Mouse (Mus musculus) limb, embryonic 14.5 days (tissue): ENCODE data around the gene Fhit. TPM values are rescaled to one million over a fixed set of nuclear protein-coding genes. Genes with fewer than 3 reads are reported as not detected.

ENCODE experiments used
- ATAC-seq: fragments of 200-750 bp; cut with Nextera tagmentation; 2 replicates; pipeline ENCODE4 v1.8.0; 2017; ENCODE audit warnings: low read depth, moderate number of reproducible peaks, moderate TSS enrichment; ENCODE audit not compliant: low FRiP score
- DNase-seq: peaks from one replicate; pipeline ENCODE4 v3.0.0-alpha.2; 2015; ENCODE audit warnings: low spot score
- H3K27ac ChIP-seq: fragments of 300-500 bp; sonication (generic); replicated peaks from 2 replicates; pipeline ENCODE4 v1.5.1; 2014; ENCODE audit warnings: low read depth, mild to moderate bottlenecking, low read length, moderate library complexity, mixed read lengths
- H3K27me3 ChIP-seq: fragments of 300-500 bp; sonication (generic); 2 replicates; pipeline ENCODE4 v1.6.1; 2014; ENCODE audit warnings: low read length, mixed read lengths; ENCODE audit not compliant: control insufficient read depth, insufficient read depth
- H3K36me3 ChIP-seq: fragments of 300-500 bp; sonication (generic); 2 replicates; pipeline ENCODE4 v1.6.1; 2014; ENCODE audit warnings: mild to moderate bottlenecking, low read length, moderate library complexity, mixed read lengths; ENCODE audit not compliant: control insufficient read depth, insufficient read depth
- H3K4me1 ChIP-seq: fragments of 300-500 bp; sonication (generic); 2 replicates; pipeline ENCODE4 v1.6.1; 2014; ENCODE audit warnings: antibody characterized with exemption, low read length, mixed read lengths; ENCODE audit not compliant: control insufficient read depth, insufficient read depth
- H3K4me2 ChIP-seq: fragments of 300-500 bp; sonication (generic); replicated peaks from 2 replicates; pipeline ENCODE4 v1.6.1; 2014; ENCODE audit warnings: low read depth, mild to moderate bottlenecking, low read length, moderate library complexity; ENCODE audit not compliant: severe bottlenecking
- H3K4me3 ChIP-seq: fragments of 300-500 bp; sonication (generic); replicated peaks from 2 replicates; pipeline ENCODE4 v1.5.1; 2014; ENCODE audit warnings: low read length
- H3K9ac ChIP-seq: fragments of 300-500 bp; sonication (generic); 2 replicates; pipeline ENCODE4 v1.6.1; 2014; ENCODE audit warnings: mild to moderate bottlenecking, low read depth, low read length, moderate library complexity; ENCODE audit not compliant: severe bottlenecking
- H3K9me3 ChIP-seq: fragments of 300-500 bp; sonication (generic); 2 replicates; pipeline ENCODE4 v1.6.1; 2016; ENCODE audit warnings: low read length; ENCODE audit not compliant: control insufficient read depth
- POLR2A ChIP-seq: fragments of 200-500 bp; IDR thresholded peaks from 2 replicates; pipeline ENCODE4 v1.8.0; 2012; ENCODE audit warnings: inconsistent platforms, mild to moderate bottlenecking, moderate library complexity, borderline replicate concordance; ENCODE audit not compliant: insufficient read depth, insufficient read length; ENCODE audit errors: extremely low read depth
- WGBS: fragments of 180-500 bp; shearing (Covaris S2); extraction: QIAGEN DNeasy Blood & Tissue Kit; methylation state at CpG from one replicate; pipeline ENCODE4 v1.1.7; 2014; 5-methylcytosine and 5-hydroxymethylcytosine counted together
- polyA plus RNA-seq, 2 experiments: library from polyadenylated mRNA; depleted of rRNA in 1 of 2; stranded (reverse) in 1 of 2; unstranded in 1 of 2; fragments of >200 nt; fragmentation: Nextera tagmentation in 1 of 2; extraction: Ambion mirVana in 1 of 2; gene quantifications; 2 replicates each; pipeline versions ENCODE4 v1.2.1 to v1.2.3; 2012 to 2014

Gene Fhit
- polyA plus RNA-seq, 2 experiments: 3.5 to 7.6 TPM

DNA sequence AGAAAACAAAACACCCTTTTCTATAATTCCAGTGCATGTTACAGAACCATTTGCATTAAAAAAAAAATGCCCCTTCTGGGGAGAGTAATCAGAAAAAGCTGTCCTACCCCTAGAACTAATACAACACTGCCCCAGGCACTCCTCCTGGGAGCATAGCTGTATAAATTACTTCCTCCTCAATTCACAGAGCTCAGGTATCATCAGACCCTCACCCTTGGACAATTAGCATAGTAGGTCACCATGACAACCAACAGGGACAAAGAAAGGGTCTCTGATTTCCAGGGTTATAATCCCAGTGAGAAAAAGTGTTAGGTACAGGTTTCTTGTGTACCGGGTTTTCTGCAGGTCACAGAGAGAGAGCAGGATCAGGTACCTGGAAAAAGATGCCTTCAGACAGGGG, 654.3 kb downstream of the Fhit start:
- WGBS: 18% methylated on average over 1 of the region's 1 CpGs
- no peak overlapping the region for H3K4me2 ChIP-seq
- no peak overlapping the region for H3K9ac ChIP-seq
- no peak for ATAC-seq
- no peaks in the 10 kb centered on the region for H3K9me3 ChIP-seq
- H3K27me3 ChIP-seq: no peaks in the 10 kb centered on the region
- no peaks in the 10 kb centered on the region for H3K36me3 ChIP-seq
- DNase-seq: no peak
- H3K27ac ChIP-seq: no peak overlapping the region
- no peak overlapping the region for H3K4me3 ChIP-seq
- no peaks in the 10 kb centered on the region for H3K4me1 ChIP-seq
- TF ChIP-seq POLR2A: no peak

DNA sequence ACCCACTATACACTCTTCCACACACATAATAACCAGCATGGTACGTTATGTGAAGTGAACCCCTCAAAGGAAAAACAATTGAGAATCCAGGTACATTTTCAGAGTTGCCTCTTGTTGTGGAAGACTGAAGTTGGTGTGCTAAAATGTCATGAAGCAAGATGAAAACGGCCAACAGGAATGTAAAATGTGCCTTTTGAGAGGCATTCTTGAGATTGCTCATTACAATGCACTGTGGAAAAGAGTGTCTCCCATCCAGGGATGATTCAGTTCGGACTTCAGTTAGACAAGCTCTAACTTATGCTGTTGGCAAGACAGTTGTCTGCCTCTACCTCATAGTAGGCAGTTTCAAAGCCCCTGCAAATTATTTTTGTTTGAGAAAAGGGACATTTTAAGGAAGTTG, 676.0 kb downstream of the Fhit start:
- ATAC-seq (no peak), DNase-seq (no peak)
- H3K36me3 ChIP-seq: no peaks in the 10 kb centered on the region
- no peak overlapping the region for H3K4me2 ChIP-seq
- H3K4me1 ChIP-seq: no peaks in the 10 kb centered on the region
- no peak for TF ChIP-seq POLR2A
- no peaks in the 10 kb centered on the region for H3K27me3 ChIP-seq
- no peak overlapping the region for H3K9ac ChIP-seq
- no peaks in the 10 kb centered on the region for H3K9me3 ChIP-seq
- H3K27ac ChIP-seq: no peak overlapping the region
- H3K4me3 ChIP-seq: no peak overlapping the region
- 85% methylated on average over 3 of the region's 3 CpGs for WGBS

DNA sequence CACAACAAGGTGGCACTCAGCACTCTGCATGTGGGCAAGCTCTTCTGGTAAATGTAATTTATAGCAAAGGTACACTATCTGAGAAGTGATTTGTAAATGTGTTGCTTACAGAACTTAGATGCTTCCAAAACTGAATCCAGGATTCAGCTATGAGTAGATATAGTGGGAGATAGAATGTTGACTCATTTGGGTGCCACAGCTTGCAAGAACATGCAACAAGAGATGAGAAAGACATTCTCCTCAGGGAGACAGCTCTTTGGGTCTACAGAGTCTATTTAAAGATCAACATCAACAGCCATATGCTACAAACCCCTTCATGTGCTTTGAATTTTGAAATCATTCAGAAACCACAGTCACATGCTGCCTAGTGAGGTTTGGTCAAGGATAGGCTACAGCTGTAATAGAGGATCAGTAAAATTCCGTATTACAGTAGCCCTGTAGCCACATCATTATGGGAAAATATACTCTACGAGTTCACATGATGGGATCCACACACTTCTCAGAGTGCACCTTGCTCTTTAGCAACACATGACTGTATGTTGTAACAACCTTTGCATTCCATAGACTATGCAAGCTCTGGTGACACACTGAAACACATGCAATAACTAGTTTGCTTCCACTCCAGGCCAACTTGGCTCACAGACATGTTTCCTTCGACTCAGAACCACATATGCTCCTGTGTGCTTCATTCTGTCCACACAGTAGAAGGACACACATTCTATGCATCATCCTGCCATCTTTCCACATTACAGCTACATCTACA, 678.8 kb downstream of the Fhit start:
- H3K27ac ChIP-seq: no peak overlapping the region
- TF ChIP-seq POLR2A: no peak
- no peak for DNase-seq
- H3K4me2 ChIP-seq: no peak overlapping the region
- WGBS: 87% methylated on average over 3 of the region's 3 CpGs
- H3K9ac ChIP-seq: no peak overlapping the region
- no peaks in the 10 kb centered on the region for H3K4me1 ChIP-seq
- H3K9me3 ChIP-seq: no peaks in the 10 kb centered on the region
- H3K36me3 ChIP-seq: no peaks in the 10 kb centered on the region
- no peak overlapping the region for H3K4me3 ChIP-seq
- H3K27me3 ChIP-seq: no peaks in the 10 kb centered on the region
- no peak for ATAC-seq

DNA sequence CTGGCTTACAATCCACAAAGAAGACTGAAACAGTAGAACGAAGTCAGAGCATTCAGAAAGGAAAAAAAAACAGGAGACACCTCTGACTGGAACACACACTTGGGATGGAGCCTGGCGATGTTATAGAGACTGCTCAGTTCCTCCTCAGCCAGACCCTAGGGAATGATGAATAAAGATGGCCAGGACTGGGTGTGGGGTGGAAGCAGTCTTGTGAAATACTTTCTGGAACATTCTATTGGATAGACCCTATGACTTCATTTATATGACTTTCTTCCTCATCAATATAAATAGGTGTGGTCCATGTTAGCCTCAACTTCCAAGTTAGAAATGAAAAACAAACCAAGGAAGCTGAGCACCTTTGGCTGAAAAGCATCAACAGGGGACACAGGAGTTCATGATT, 680.5 kb downstream of the Fhit start:
- Histone ChIP-seq H3K4me2 (no peak overlapping the region), H3K36me3 (no peaks in the 10 kb centered on the region), H3K27me3 (no peaks in the 10 kb centered on the region), H3K4me1 (no peaks in the 10 kb centered on the region), H3K9ac (no peak overlapping the region), H3K4me3 (no peak overlapping the region), H3K9me3 (no peaks in the 10 kb centered on the region), H3K27ac (no peak overlapping the region)
- DNase-seq (no peak), ATAC-seq (no peak)
- WGBS: 82% methylated on average over 2 of the region's 2 CpGs
- no peak for TF ChIP-seq POLR2A

DNA sequence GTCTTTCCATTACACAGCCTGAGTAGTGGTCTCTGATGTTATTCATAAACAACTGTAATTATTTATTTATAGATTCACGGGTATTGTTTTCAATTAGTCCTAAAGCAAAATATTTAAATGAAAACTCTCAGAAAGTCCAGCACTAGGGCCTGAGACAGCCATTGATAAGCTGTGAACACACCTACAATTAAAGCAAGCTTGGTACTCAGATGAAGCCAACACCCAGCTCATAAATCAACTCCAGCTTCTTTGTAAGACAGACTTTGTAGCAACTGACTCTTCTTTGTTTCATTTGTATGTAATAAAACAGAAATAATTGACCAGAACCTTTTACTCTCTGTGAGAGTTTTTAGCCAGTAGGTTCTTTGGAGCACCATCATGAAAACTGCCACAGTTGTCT, 681.2 kb downstream of the Fhit start:
- Histone ChIP-seq H3K9me3 (no peaks in the 10 kb centered on the region), H3K36me3 (no peaks in the 10 kb centered on the region), H3K4me3 (no peak overlapping the region), H3K9ac (no peak overlapping the region), H3K27ac (no peak overlapping the region), H3K4me1 (no peaks in the 10 kb centered on the region), H3K4me2 (no peak overlapping the region), H3K27me3 (no peaks in the 10 kb centered on the region)
- TF ChIP-seq POLR2A: no peak
- 68% methylated on average over 1 of the region's 1 CpGs for WGBS
- DNase-seq (no peak), ATAC-seq (no peak)
